Mouse (Mus musculus): ENCODE measurements at regions not wholly inside any gene's neighbourhood (a gene's known extent, or its start where the extent isn't known, plus 50 kb on each side); places are given as distances from the start of the nearest gene placed in this dataset.
A peak's percentile ranks its signal among the peaks of the same experiment; 100 is the strongest.

GRCm38 (mm10) chr2:47053689-47054088 is 1760.2 kb upstream of the Acvr2a start:
- no peak for DNase-seq (ENCODE audit: low spot score in 2 of 2)

GRCm38 (mm10) chr2:47074191-47074590 is 1739.7 kb upstream of the Acvr2a start:
- no peak for DNase-seq (ENCODE audit: low spot score in 2 of 2)

- no peak for DNase-seq (ENCODE audit: low spot score in 2 of 2)
These were observed 1738.7 kb upstream of the Acvr2a start for GRCm38 (mm10) chr2:47075225-47075624.

GRCm38 (mm10) chr2:47088635-47089034 is 1725.3 kb upstream of the Acvr2a start:
- DNase-seq (ENCODE audit: low spot score in 2 of 2), result peak in 1 of 2 experiments; percentile 2

GRCm38 (mm10) chr2:47095993-47096392 is 1717.9 kb upstream of the Acvr2a start:
- DNase-seq (ENCODE audit: low spot score in 2 of 2), result no peak

GRCm38 (mm10) chr2:47139435-47139834 is 1674.5 kb upstream of the Acvr2a start:
- DNase-seq (ENCODE audit: low spot score in 2 of 2), result no peak

- no peak for DNase-seq (ENCODE audit: low spot score in 2 of 2)
These were observed 1629.7 kb upstream of the Acvr2a start for GRCm38 (mm10) chr2:47184067-47184802.

All from cerebellum, postnatal 4 days (tissue).